Mouse (Mus musculus) brain, embryonic 18.5 days (tissue): ENCODE measurements around the gene Styxl1.

Experiments
- DNase-seq: peaks from one replicate; pipeline ENCODE4 v3.0.0-alpha.2; 2012; ENCODE audit warnings: low read depth, low spot score

Gene Styxl1

GRCm38 (mm10) chr5:135702190-135702589, 76.0 kb downstream of the Styxl1 start:
- no peak for DNase-seq

GRCm38 (mm10) chr5:135701601-135702000, 76.6 kb downstream of the Styxl1 start:
- no peak for DNase-seq

DNA sequence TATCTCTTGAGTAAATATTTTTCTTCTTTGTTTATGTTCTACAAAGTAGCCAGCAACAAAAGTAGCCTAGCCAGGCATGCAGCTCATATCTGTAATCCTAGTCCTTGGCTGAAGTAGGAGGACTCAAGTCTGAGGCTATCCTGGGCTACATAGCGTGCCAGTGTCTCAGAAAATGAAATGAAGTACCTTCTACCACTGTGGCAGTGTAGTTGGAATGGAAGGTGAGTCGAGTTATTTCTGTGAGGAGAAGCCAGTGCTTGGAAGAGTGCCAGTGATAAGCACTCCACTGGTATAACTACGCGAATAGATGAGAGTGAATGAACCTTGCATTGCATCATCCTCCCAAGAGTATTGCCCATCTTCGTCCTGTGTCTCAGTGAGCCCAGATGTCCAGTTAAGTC, 80.5 kb downstream of the Styxl1 start:
- no peak for DNase-seq
